Mouse (Mus musculus) gastrocnemius, adult 8-10 months (tissue): ENCODE results near the gene Wdr59. TPM values are rescaled to one million over a fixed set of nuclear protein-coding genes. Genes with fewer than 3 reads are reported as not detected.

Source experiments
- DNase-seq, 2 experiments: peaks; one replicate each; pipeline ENCODE4 v3.0.0; 2022; ENCODE audit warnings: low spot score in 2 of 2
- total RNA-seq, 4 experiments: library from RNA; stranded (reverse); gene quantifications; 2 replicates each; pipeline ENCODE4 v1.2.4; 2022

Gene Wdr59
- total RNA-seq, 4 experiments from 2014 or later = 7.9 to 9.0 (median 8.6) TPM

- no peak for DNase-seq
These were observed 28.7 kb downstream of the Wdr59 start for GRCm38 (mm10) chr8:111493176-111493575.

- no peak for DNase-seq
These were observed 29.4 kb downstream of the Wdr59 start for GRCm38 (mm10) chr8:111492508-111492907.

- no peak for DNase-seq
These were observed 30.7 kb downstream of the Wdr59 start for GRCm38 (mm10) chr8:111491191-111491590.

GRCm38 (mm10) chr8:111490034-111490591, 31.8 kb downstream of the Wdr59 start:
- DNase-seq = no peak

GRCm38 (mm10) chr8:111480691-111481090, 41.2 kb downstream of the Wdr59 start:
- no peak for DNase-seq

- no peak for DNase-seq
These were observed 44.0 kb downstream of the Wdr59 start for GRCm38 (mm10) chr8:111477761-111478465.

GRCm38 (mm10) chr8:111471526-111472081, 50.3 kb downstream of the Wdr59 start:
- DNase-seq = no peak

GRCm38 (mm10) chr8:111469013-111469412, 52.9 kb downstream of the Wdr59 start:
- no peak for DNase-seq

- DNase-seq = no peak
These were observed 56.6 kb downstream of the Wdr59 start for GRCm38 (mm10) chr8:111465341-111465740.

GRCm38 (mm10) chr8:111464526-111464925, 57.4 kb downstream of the Wdr59 start:
- DNase-seq = peak; percentile 16 to 22

GRCm38 (mm10) chr8:111449671-111450070, 72.2 kb downstream of the Wdr59 start:
- no peak for DNase-seq

GRCm38 (mm10) chr8:111445960-111446660, 75.8 kb downstream of the Wdr59 start:
- no peak for DNase-seq

GRCm38 (mm10) chr8:111445558-111445957, 76.3 kb downstream of the Wdr59 start:
- DNase-seq = no peak

GRCm38 (mm10) chr8:111444245-111444644, 77.6 kb downstream of the Wdr59 start:
- DNase-seq = no peak

- no peak for DNase-seq
These were observed 82.7 kb downstream of the Wdr59 start for GRCm38 (mm10) chr8:111439189-111439588.

- DNase-seq = no peak
These were observed 86.6 kb downstream of the Wdr59 start for GRCm38 (mm10) chr8:111435071-111435828.

GRCm38 (mm10) chr8:111424646-111425045, 97.2 kb downstream of the Wdr59 start:
- no peak for DNase-seq

- no peak for DNase-seq
These were observed 97.7 kb downstream of the Wdr59 start for GRCm38 (mm10) chr8:111424181-111424580.

- no peak for DNase-seq
These were observed 99.3 kb downstream of the Wdr59 start for GRCm38 (mm10) chr8:111422614-111423013.

- DNase-seq = no peak
These were observed 102.7 kb downstream of the Wdr59 start for GRCm38 (mm10) chr8:111419171-111419570.

- no peak for DNase-seq
These were observed 103.3 kb downstream of the Wdr59 start for GRCm38 (mm10) chr8:111418601-111419000.
